Mouse (Mus musculus): ENCODE results near the gene Robo1.

Gene Robo1

GRCm38 (mm10) chr16:73002685-73003084, 694.6 kb downstream of the Robo1 start:
- DNase-seq (ENCODE audit: low spot score in 2 of 2), result no peak

DNA sequence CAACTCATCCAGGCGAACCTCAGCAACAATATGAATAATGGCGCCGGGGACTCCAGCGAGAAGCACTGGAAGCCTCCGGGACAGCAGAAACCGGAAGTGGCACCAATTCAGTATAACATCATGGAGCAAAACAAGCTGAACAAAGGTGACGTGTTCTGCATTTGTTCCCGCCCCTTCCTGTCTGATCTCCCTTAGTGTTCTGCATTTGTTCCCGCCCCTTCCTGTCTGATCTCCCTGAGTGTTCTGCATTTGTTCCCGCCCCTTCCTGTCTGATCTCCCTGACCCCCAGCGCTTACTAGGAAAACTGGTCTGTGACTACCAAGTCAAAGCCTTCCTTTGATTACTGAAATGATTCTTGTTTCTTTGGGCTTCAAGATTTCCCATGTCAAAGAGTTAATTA, 696.5 kb downstream of the Robo1 start:
- DNase-seq (ENCODE audit: low spot score in 2 of 2), result no peak

DNA sequence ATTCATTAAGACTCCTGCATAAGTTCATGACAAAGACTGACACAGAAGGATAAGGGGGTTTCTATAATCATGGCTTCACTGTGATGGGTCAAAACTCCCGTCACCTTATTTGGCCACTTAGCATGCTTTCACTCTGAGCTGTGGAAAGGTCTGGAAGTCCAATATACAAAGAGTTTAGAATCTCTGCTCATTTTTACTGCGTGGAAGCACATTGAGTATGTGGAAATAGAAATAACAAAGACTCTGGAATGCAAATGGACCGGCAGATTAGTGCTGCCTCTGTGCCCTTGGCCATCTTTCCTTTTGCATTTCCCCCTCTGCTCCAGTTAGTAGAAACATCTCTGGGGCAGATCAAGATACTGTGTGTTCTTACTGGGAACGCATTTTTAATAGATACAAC, 697.7 kb downstream of the Robo1 start:
- DNase-seq (ENCODE audit: low spot score in 2 of 2), result no peak

- DNase-seq (ENCODE audit: low spot score in 2 of 2), result no peak
Observed at GRCm38 (mm10) chr16:73007434-73007833, 699.3 kb downstream of the Robo1 start.

- no peak for DNase-seq (ENCODE audit: low spot score in 2 of 2)
Observed at GRCm38 (mm10) chr16:73011313-73011712, 703.2 kb downstream of the Robo1 start.

GRCm38 (mm10) chr16:73012926-73013325, 704.8 kb downstream of the Robo1 start:
- no peak for DNase-seq (ENCODE audit: low spot score in 2 of 2)

GRCm38 (mm10) chr16:73014544-73014943, 706.4 kb downstream of the Robo1 start:
- no peak for DNase-seq (ENCODE audit: low spot score in 2 of 2)

DNA sequence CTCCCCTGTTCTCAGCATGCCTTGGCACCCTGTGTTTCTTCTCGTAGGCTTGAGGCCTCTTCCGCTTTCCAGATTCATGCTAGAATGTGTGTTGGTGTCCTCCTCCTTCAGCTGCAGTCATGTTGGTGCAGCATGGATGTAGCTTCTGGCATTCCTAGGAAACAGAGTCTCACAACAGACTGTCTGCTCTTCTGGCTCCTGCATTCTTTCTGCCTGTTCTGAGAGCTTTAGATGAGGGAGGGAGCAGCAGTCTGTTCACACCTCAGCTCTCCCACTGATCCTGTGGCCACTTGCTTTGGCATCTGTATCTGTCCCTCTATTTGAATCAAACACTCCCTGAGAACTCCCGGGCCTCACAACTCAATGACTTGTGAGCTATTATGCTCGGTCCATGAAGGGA, 707.9 kb downstream of the Robo1 start:
- DNase-seq (ENCODE audit: low spot score in 2 of 2), result no peak

GRCm38 (mm10) chr16:73016801-73017200, 708.7 kb downstream of the Robo1 start:
- DNase-seq (ENCODE audit: low spot score in 2 of 2), result no peak

DNA sequence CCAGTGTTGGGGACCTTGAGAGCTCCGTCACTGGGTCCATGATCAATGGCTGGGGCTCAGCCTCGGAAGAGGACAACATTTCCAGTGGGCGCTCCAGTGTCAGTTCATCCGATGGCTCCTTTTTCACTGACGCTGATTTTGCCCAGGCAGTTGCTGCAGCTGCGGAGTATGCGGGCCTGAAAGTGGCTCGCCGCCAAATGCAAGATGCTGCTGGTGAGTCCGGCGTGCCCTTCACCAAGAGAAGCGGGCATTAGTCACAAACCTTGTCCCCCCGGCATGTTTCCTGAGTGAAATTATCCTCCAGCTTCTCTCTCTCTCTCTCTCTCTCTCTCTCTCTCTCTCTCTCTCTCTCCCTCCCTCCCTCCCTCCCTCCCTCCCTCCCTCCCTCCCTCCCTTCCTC, 716.2 kb downstream of the Robo1 start:
- DNase-seq (ENCODE audit: low spot score in 2 of 2), result no peak

- no peak for DNase-seq (ENCODE audit: low spot score in 2 of 2)
Observed at GRCm38 (mm10) chr16:73027692-73028091, 719.6 kb downstream of the Robo1 start.

DNA sequence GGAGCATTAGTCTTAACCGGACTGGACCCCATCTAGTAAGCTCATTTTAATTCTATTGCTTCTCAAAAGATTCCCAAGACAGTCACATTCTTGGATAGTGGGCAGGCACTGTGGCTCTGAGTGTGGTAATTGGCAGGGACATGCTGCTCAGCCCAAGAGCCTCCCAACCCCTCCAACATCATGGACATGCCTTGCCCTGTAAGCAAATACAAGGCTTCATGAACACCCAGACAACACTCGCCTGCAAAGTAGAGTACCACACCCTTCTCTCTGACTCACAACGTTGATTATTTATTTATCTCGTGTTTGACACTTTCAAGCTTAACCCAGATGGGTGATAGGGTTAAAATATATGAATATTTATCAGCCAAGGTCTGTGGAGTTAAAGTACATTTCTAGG, 722.9 kb downstream of the Robo1 start:
- DNase-seq (ENCODE audit: low spot score in 2 of 2), result no peak

DNA sequence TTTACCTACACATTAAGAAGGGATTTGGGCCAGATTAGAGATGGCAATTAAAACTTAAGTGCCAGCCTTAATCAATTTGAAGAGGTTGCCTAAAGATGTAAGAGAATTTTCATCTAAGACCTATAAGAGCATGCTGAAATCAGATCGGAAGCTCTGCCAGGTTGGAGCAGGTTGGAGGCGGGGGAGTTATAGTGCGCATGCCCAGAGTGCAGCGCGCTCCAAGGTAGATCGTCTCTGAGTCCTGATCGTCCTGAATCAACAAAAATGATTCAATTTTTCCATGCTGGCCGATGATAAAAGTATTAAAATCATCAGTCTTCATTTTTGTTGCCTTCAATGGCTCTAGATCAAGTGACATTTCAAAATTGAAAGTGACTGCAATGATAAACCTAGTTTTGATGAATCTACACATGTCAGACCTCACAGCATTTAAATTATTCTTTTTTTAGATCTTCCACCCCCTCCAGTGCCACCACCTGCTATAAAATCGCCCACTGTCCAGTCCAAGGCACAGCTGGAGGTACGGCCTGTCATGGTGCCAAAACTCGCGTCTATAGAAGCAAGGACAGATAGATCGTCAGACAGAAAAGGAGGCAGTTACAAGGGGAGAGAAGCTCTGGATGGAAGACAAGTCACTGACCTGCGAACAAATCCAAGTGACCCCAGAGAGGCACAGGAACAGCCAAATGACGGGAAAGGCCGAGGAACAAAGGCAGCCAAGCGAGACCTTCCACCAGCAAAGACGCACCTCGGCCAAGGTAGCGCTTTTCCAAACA, 727.3 kb downstream of the Robo1 start:
- no peak for DNase-seq (ENCODE audit: low spot score in 2 of 2)

DNA sequence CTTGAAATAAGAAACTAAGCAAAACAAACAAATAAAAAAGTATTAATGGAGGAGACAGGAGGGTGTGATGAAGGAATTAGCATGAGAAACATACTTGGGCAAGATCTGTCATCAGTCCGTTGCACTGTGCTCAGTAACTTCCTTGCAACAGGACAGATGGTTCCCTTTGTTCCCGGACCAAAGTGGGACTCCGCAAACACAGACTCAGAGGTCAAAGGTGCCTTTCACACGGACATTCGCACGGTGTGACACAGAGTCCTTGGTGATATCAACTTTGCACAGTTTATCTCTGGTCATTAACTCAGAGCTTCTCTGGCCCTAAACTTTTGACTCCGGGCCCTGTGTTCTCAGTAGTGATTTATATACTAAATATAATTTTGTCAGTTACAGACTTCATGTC, 730.4 kb downstream of the Robo1 start:
- DNase-seq (ENCODE audit: low spot score in 2 of 2), result no peak

DNA sequence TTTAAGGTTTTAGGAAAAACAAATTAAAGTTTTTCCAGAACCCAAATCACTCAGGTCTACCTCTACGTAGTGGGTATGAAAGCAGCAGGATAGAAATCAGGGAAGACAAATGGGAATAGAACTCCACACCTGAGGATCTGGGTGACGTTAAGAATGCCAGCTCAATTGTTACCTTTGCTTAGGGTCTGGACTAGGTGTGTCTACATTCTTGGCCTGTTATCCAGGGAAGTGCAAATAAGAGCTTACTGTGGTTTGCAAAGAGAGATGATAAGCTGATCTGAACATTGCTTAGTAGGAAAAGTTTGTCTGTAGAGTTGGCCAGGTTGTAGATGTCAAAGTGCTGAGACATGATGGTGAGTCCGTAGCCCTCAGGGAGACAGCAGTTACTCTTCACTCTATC, 754.4 kb downstream of the Robo1 start:
- no peak for DNase-seq (ENCODE audit: low spot score in 2 of 2)

DNA sequence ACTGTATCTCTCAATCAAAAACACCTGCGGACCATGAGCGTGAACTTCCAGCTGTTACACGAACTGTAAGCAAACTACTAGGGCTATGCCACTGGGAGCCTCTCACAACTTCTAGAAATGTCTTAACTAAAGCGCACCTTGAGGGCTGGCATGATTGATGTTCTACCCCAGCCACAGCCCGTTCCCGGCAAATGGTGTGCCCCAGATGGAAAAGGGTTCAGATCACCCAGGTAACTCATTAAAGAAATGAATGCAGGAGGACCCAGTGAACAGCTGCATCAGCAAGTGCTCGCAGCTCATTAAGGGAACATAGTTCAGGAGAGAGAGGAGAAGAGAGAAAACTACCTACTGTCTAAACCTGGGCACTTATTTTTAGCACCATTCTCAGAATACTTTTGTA, 759.7 kb downstream of the Robo1 start:
- no peak for DNase-seq (ENCODE audit: low spot score in 2 of 2)

DNA sequence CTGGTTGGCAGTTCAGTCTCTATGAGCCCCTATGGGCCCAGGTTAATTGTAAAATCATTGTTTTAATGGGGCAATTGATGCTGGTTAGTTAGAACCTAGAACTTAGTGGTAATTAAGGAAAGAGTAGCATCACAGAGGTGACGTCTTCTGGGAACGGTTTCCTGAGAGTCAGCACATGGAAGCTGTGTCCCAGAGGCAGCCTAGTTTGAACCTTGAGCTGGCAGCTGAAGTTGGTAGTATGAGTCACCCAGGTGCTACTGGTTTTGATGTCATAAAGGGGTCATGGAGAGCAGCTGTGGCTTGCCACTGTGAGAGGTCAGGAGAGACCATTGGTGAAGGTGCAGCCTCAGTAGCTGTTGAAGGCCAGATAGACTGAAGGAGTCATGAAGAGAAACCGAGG, 763.9 kb downstream of the Robo1 start:
- DNase-seq (ENCODE audit: low spot score in 2 of 2), result no peak

- no peak for DNase-seq (ENCODE audit: low spot score in 2 of 2)
Observed at GRCm38 (mm10) chr16:73072883-73073282, 764.8 kb downstream of the Robo1 start.

DNA sequence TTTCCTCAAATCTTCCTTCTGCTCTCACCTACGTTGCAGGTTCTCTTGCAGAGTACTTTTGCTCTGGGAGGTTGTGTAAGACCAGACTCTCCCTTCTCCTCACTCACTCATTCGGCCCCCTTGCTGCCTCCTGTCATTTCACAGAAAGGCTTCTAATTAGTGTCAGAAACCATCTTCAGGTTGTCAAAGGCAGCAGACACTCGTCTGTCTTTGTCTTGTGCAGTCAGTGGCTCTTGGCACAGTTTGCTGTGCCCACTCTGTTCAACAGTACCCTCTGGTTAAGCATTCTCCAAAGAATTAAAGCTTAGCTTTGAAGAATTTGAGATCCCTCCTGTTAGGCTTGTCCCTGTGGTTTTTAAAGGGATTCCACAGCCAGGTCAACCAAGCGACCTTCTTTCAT, 774.3 kb downstream of the Robo1 start:
- DNase-seq (ENCODE audit: low spot score in 2 of 2), result no peak

GRCm38 (mm10) chr16:73083077-73083476, 775.0 kb downstream of the Robo1 start:
- no peak for DNase-seq (ENCODE audit: low spot score in 2 of 2)

Measured in frontal cortex, postnatal 10 days (tissue).